Comparison of ENCODE assay signal across 8 mouse cellular contexts in genomic region chr5:16470366-16470982, GRCm38 (mm10).
DNase-seq lines count a peak whose midpoint lies in the region; ATAC-seq and TF ChIP-seq lines count a peak whose summit lies in the region.

No protein-coding gene starts in this region.

- H3K36me3 ChIP-seq in embryonic facial prominence, embryonic 10.5 days (replicated peaks) = no peaks in the 10 kb centered on the region
- no peaks in the 10 kb centered on the region for H3K36me3 ChIP-seq in hindbrain, embryonic 10.5 days
- no peaks in the 10 kb centered on the region for H3K36me3 ChIP-seq in limb, embryonic 12.5 days

- no peak overlapping the region; the same call in 1 of the 2 replicates for H3K27ac ChIP-seq in embryonic facial prominence, embryonic 10.5 days (replicated peaks)
- no peak overlapping the region for H3K27ac ChIP-seq in hindbrain, embryonic 10.5 days
- peak overlapping the region; percentile 56; the same call in 1 of the 2 replicates for H3K27ac ChIP-seq in limb, embryonic 12.5 days
- H3K27ac ChIP-seq in left cerebral cortex, adult 2 months = no peak overlapping the region; the same call in 1 of the 2 replicates

- peaks cover 13% of the 10 kb centered on the region for H3K4me1 ChIP-seq in embryonic facial prominence, embryonic 10.5 days
- no peaks in the 10 kb centered on the region for H3K4me1 ChIP-seq in hindbrain, embryonic 10.5 days (replicated peaks)
- peaks cover 13% of the 10 kb centered on the region for H3K4me1 ChIP-seq in limb, embryonic 12.5 days (replicated peaks)

- intact Hi-C loops in left cerebral cortex, postnatal 36 days (cut with DNase I) = no loop called here
- intact Hi-C loops in left cerebral cortex, adult 2 months (cut with DNase I) = no loop called here

- WGBS in embryonic facial prominence, embryonic 10.5 days = 22% methylated on average over 10 of the region's 10 CpGs
- 59% methylated on average over 10 of the region's 10 CpGs for WGBS in hindbrain, embryonic 10.5 days
- WGBS in limb, embryonic 12.5 days = 4% methylated on average over 10 of the region's 10 CpGs

- peak overlapping the region; percentile 20; the same call in 1 of the 2 replicates for H3K4me3 ChIP-seq in embryonic facial prominence, embryonic 10.5 days
- H3K4me3 ChIP-seq in hindbrain, embryonic 10.5 days = no peak overlapping the region
- no peak overlapping the region for H3K4me3 ChIP-seq in limb, embryonic 12.5 days (replicated peaks)
- H3K4me3 ChIP-seq in left cerebral cortex, adult 2 months = no peak overlapping the region

- H3K9ac ChIP-seq in limb, embryonic 12.5 days (replicated peaks) = no peak overlapping the region

- DNase-seq in adrenal gland, postnatal 14 days = peak; percentile 5
- DNase-seq in embryonic facial prominence, embryonic 10.5 days (ENCODE audit: low spot score) = peak; percentile 40
- DNase-seq in hindbrain, embryonic 10.5 days (ENCODE audit: low spot score) = peak; percentile 11
- DNase-seq in ovary, postnatal 14 days (ENCODE audit: low spot score) = peak; percentile 1
- no peak for DNase-seq in left cerebral cortex, postnatal 36 days (ENCODE audit: low spot score in 2 of 2)
- DNase-seq in left cerebral cortex, adult 2 months (ENCODE audit: extremely low spot score in 1 of 2, low spot score in 2 of 2) = no peak

- no peak for TF ChIP-seq CTCF in left cerebral cortex, adult 2 months (IDR thresholded peaks at IDR 0.05)

- H3K9me3 ChIP-seq in embryonic facial prominence, embryonic 10.5 days = no peaks in the 10 kb centered on the region
- H3K9me3 ChIP-seq in hindbrain, embryonic 10.5 days = no peaks in the 10 kb centered on the region
- H3K9me3 ChIP-seq in limb, embryonic 12.5 days = no peaks in the 10 kb centered on the region

- no peaks in the 10 kb centered on the region for H3K27me3 ChIP-seq in embryonic facial prominence, embryonic 10.5 days (replicated peaks; ENCODE audit: low read depth, poor library complexity, severe bottlenecking)
- no peaks in the 10 kb centered on the region for H3K27me3 ChIP-seq in hindbrain, embryonic 10.5 days (ENCODE audit: insufficient read depth, poor library complexity, severe bottlenecking)
- H3K27me3 ChIP-seq in limb, embryonic 12.5 days = no peaks in the 10 kb centered on the region

- ATAC-seq in limb, embryonic 12.5 days (ENCODE audit: insufficient number of reproducible peaks, insufficient read depth, low FRiP score, low TSS enrichment, low read depth) = no peak; the same call in 1 of the 2 replicates
- ATAC-seq in inflammation-experienced regulatory T-cells, adult 6 months = no peak

- H3K4me2 ChIP-seq in limb, embryonic 12.5 days = peak overlapping the region; percentile 26

Comparison
In these comparisons a context has a peak if more than half of its experiments do, and no peak if none do; other contexts are left out.
1. DNase-seq: peak in adrenal gland, postnatal 14 days (single experiment), embryonic facial prominence, embryonic 10.5 days (single experiment), hindbrain, embryonic 10.5 days (single experiment) and ovary, postnatal 14 days (single experiment); none in left cerebral cortex, postnatal 36 days (0 of 2) and left cerebral cortex, adult 2 months (0 of 2).